ENCODE assay signal across 30 mouse cellular contexts in the genomic region with DNA sequence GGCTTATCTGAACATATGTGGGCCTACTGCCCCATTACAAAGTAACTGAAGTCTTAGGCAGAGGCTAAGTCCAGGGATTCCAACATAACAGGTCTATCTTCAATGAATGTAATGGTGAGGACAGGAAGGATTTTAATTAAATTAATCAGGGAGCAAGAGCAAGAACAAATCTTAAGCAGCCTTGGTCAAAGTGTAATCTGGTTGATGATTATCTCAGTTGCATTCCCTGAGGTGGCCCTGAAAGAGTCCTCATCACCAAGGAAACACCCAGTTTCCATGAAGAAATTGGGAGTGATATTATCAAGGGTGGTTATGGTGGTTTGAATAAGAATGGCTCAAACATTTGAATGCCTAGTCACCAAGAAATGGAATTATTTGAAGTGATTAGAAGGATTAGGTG.
"Had no signal": no experiment of that assay in that cellular context is flagged by ENCODE, and none has a peak within 500 bp of the region (broad histone marks: within the 10 kb centered on the region; RNA-seq: fewer than 3 reads in every experiment).

No protein-coding gene starts in this region.

- H3K9ac ChIP-seq: heart, embryonic 12.5 days; heart, embryonic 13.5 days; heart, embryonic 15.5 days; hindbrain, embryonic 12.5 days; hindbrain, embryonic 13.5 days; hindbrain, embryonic 14.5 days; hindbrain, embryonic 15.5 days; intestine, embryonic 15.5 days; kidney, embryonic 15.5 days had no signal

- H3K9me3 ChIP-seq: heart, embryonic 13.5 days; heart, embryonic 15.5 days; hindbrain, embryonic 10.5 days; hindbrain, embryonic 12.5 days; hindbrain, embryonic 13.5 days; hindbrain, embryonic 15.5 days; intestine, embryonic 15.5 days; kidney, embryonic 15.5 days had no signal

- ATAC-seq: hindbrain, embryonic 16.5 days; hindbrain, postnatal 0 days; inflammation-experienced regulatory T-cells, adult 6 months; intestine, embryonic 15.5 days; intestine, embryonic 16.5 days; intestine, postnatal 0 days had no signal

- H3K4me1 ChIP-seq: heart, embryonic 10.5 days; hindbrain, embryonic 10.5 days; hindbrain, embryonic 12.5 days; hindbrain, embryonic 13.5 days; hindbrain, embryonic 15.5 days; intestine, embryonic 15.5 days; kidney, embryonic 15.5 days had no signal

- DNase-seq: heart, adult 2 months; heart, postnatal 10 days; heart, postnatal 14 days; heart, postnatal 36 days; heart, postnatal 4 days; kidney, postnatal 10 days; kidney, postnatal 14 days; kidney, postnatal 25 days; layer of hippocampus, adult 9-11 months; layer of hippocampus, postnatal 36 days had no signal

- H3K4me2 ChIP-seq: heart, embryonic 11.5 days; heart, embryonic 12.5 days; heart, embryonic 13.5 days; heart, embryonic 15.5 days; hindbrain, embryonic 12.5 days; hindbrain, embryonic 13.5 days; hindbrain, embryonic 14.5 days; hindbrain, embryonic 15.5 days; intestine, embryonic 15.5 days; kidney, embryonic 15.5 days had no signal

- H3K27ac ChIP-seq: heart, adult 2 months; heart, embryonic 10.5 days; heart, embryonic 13.5 days; heart, embryonic 15.5 days; hindbrain, embryonic 10.5 days; hindbrain, embryonic 12.5 days; hindbrain, embryonic 13.5 days; hindbrain, embryonic 14.5 days; hindbrain, embryonic 15.5 days; hindbrain, postnatal 0 days; intestine, embryonic 15.5 days; kidney, embryonic 15.5 days; kidney, postnatal 0 days; layer of hippocampus, adult 2 months; left cerebral cortex, adult 2 months had no signal

- H3K36me3 ChIP-seq: heart, embryonic 10.5 days; heart, embryonic 12.5 days; heart, embryonic 13.5 days; heart, embryonic 15.5 days; hindbrain, embryonic 10.5 days; hindbrain, embryonic 12.5 days; hindbrain, embryonic 13.5 days; hindbrain, embryonic 15.5 days; intestine, embryonic 15.5 days; kidney, embryonic 15.5 days had no signal

- H3K4me3 ChIP-seq: heart, adult 2 months; heart, embryonic 10.5 days; heart, embryonic 12.5 days; heart, embryonic 13.5 days; heart, embryonic 15.5 days; hindbrain, embryonic 10.5 days; hindbrain, embryonic 12.5 days; hindbrain, embryonic 13.5 days; hindbrain, embryonic 15.5 days; intestine, embryonic 15.5 days; kidney, embryonic 15.5 days; layer of hippocampus, adult 2 months; left cerebral cortex, adult 2 months had no signal

- H3K27me3 ChIP-seq: heart, embryonic 12.5 days; heart, embryonic 13.5 days; heart, embryonic 15.5 days; hindbrain, embryonic 12.5 days; hindbrain, embryonic 13.5 days; hindbrain, embryonic 15.5 days; intestine, embryonic 15.5 days; kidney, embryonic 15.5 days had no signal
